Mouse (Mus musculus) embryonic facial prominence, embryonic 11.5 days (tissue): ENCODE results near the gene Pitpnm1. TPM values are rescaled to one million over a fixed set of nuclear protein-coding genes. Genes with fewer than 3 reads are reported as not detected.

Experiments
- ATAC-seq: fragments of 200-750 bp; cut with Nextera tagmentation; replicated peaks from 2 replicates; pipeline ENCODE4 v1.8.0; 2017; ENCODE audit warnings: low read depth; ENCODE audit not compliant: insufficient number of reproducible peaks, low FRiP score, low TSS enrichment
- DNase-seq: peaks from one replicate; pipeline ENCODE4 v3.0.0-alpha.2; 2015; ENCODE audit warnings: low spot score
- H3K27ac ChIP-seq: fragments of 300-500 bp; sonication (generic); replicated peaks from 2 replicates; pipeline ENCODE4 v1.5.1; 2014; ENCODE audit warnings: mild to moderate bottlenecking, low read depth, low read length, control low read depth
- H3K27me3 ChIP-seq: fragments of 300-500 bp; sonication (generic); 2 replicates; pipeline ENCODE4 v1.6.1; 2014; ENCODE audit warnings: mild to moderate bottlenecking, low read length, moderate library complexity, mixed read lengths; ENCODE audit not compliant: control insufficient read depth, insufficient read depth
- H3K36me3 ChIP-seq: fragments of 300-500 bp; sonication (generic); replicated peaks from 2 replicates; pipeline ENCODE4 v1.6.1; 2014; ENCODE audit warnings: low read depth, mild to moderate bottlenecking, low read length, moderate library complexity, mixed read lengths; ENCODE audit not compliant: control insufficient read depth, insufficient read depth
- H3K4me1 ChIP-seq: fragments of 300-500 bp; sonication (generic); 2 replicates; pipeline ENCODE4 v1.6.1; 2014; ENCODE audit warnings: low read length, mixed read lengths; ENCODE audit not compliant: control insufficient read depth, insufficient read depth
- H3K4me2 ChIP-seq: fragments of 300-500 bp; sonication (generic); 2 replicates; pipeline ENCODE4 v1.6.1; 2014; ENCODE audit warnings: low read depth, mild to moderate bottlenecking, control low read depth, low read length, moderate library complexity
- H3K4me3 ChIP-seq: fragments of 300-500 bp; sonication (generic); 2 replicates; pipeline ENCODE4 v1.5.1; 2014; ENCODE audit warnings: low read depth, low read length, control low read depth
- H3K9ac ChIP-seq: fragments of 300-500 bp; sonication (generic); replicated peaks from 2 replicates; pipeline ENCODE4 v1.6.1; 2014; ENCODE audit warnings: mild to moderate bottlenecking, control low read depth, low read length
- H3K9me3 ChIP-seq: fragments of 300-500 bp; sonication (generic); replicated peaks from 2 replicates; pipeline ENCODE4 v1.6.1; 2016; ENCODE audit warnings: mild to moderate bottlenecking, low read length, inconsistent platforms, mixed read lengths; ENCODE audit not compliant: control insufficient read depth
- WGBS: fragments of 180-500 bp; shearing (Covaris S2); extraction: QIAGEN DNeasy Blood & Tissue Kit; methylation state at CpG from one replicate; pipeline ENCODE4 v1.1.7; 2014; 5-methylcytosine and 5-hydroxymethylcytosine counted together
- polyA plus RNA-seq: library from polyadenylated mRNA; unstranded; fragments of >200 nt; fragmentation: Nextera tagmentation; extraction: Ambion mirVana; gene quantifications from 2 replicates; pipeline ENCODE4 v1.2.1, GENCODE M21; 2014

Pitpnm1 gene
- polyA plus RNA-seq, 1 experiment from 2014 or later = 6.3 TPM

DNA sequence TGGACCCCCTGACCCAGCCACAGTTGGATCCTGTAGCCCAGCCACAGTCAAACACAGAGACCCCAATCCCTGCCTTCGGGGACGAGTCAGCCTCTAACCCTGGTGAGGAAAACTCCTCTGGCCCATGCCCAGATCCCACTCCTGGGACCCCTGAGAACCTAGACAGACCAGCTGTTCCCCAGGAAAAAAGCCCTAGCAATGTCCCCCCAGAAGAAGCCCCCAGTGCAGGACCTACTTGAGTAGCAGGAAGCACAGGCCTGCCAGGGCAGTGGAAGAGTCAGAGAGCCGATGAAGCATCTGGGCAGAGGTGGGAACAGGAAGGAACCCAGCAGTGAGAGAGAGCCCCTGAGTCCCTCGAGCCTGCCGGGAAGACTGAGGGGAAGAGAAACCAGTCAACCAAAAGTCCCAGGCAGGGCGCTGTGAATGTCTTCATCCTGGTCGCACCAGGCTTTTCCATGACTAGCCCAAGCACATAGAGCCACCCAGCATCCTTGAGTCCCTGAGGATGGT lies 44.0 kb downstream of the Pitpnm1 start, which contains the start of gene Cabp4:
Gene Cabp4 (minus strand): TSS at position 275 of the 510 bp plus-strand sequence.
- Histone ChIP-seq H3K4me3 (no peak within 1 kb of the TSS), H3K36me3 (no peaks in the 10 kb centered on the region), H3K9ac (no peak within 1 kb of the TSS), H3K4me2 (no peak within 1 kb of the TSS), H3K27ac (no peak within 1 kb of the TSS), H3K27me3 (no peaks in the 10 kb centered on the region), H3K9me3 (no peaks in the 10 kb centered on the region), H3K4me1 (no peaks in the 10 kb centered on the region; the same call in 1 of the 2 replicates)
- 86% methylated on average over 7 of the region's 7 CpGs for WGBS
- no peak for DNase-seq
- no peak for ATAC-seq

DNA sequence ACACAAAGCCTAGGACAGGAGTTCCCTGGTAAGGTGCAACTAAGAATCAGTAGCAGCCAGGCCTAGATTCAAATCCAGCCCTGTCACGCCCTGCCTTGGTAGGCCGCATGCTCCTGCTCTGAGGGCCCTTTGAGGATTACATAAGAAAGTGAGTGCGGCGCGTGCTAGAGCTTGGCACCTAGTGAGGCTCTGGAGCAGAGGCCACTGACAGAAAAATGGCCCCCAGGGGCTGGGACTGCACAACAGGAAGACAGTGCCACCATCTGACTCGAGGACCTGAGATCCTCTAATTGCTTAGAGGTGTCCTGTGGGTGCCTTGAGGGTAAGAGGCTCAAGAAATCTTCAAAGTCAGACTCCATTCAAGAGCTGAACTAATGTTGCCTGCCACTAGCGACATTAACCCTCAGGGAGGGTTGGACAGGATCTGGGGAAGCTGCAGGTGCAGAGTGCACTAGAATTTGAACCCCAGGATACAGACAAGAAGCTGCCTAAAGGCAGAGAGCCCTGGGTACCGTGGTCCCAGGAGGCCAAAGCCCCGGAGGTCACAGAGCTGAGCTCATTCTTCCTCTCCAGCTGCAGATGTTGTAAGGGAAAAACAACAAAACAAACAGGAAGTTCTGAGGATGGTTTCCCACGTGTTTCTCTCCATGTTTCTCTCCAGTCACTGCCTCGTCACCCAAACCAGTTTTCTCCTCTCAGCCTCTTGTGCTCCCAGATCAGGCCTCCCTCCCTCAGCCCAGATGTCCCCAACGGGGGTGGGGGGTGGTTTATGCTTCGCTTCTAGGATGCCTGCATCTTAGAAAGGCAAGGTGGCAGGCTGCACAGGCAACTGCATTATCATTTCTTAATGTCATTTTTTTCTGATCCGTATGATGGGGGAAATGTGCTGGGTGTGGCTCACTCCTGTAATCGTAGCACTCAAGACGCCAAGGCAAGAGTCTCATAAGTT lies 45.0 kb downstream of the Pitpnm1 start:
- DNase-seq = no peak
- H3K9ac ChIP-seq = no peak overlapping the region
- H3K27ac ChIP-seq = no peak overlapping the region
- H3K9me3 ChIP-seq = no peaks in the 10 kb centered on the region
- H3K36me3 ChIP-seq = no peaks in the 10 kb centered on the region
- WGBS = 78% methylated on average over 16 of the region's 16 CpGs
- no peak for ATAC-seq
- H3K4me1 ChIP-seq = peaks cover 4% of the 10 kb centered on the region
- H3K27me3 ChIP-seq = no peaks in the 10 kb centered on the region
- no peak overlapping the region for H3K4me3 ChIP-seq
- H3K4me2 ChIP-seq = no peak overlapping the region

DNA sequence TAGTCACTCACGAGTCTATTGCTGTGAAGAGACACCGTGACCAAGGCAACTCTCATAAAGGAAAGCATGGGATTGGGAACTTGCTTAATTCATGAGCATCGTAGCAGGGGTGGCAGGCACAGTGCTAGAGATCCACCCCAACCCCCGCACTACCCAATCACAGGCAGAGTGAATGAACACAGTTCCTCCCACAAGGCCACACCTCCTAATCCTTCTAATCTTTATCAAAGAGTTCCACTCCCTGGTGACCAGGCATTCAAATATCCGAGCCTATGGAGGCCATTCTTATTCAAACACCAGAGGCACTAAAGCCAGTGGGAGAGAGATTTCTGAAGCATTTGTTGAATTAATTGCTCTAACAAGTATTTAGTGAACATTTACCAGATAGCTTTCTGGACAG lies 46.1 kb downstream of the Pitpnm1 start:
- no peak overlapping the region for H3K4me2 ChIP-seq
- H3K27me3 ChIP-seq = no peaks in the 10 kb centered on the region
- H3K9me3 ChIP-seq = no peaks in the 10 kb centered on the region
- no peak for DNase-seq
- no peak overlapping the region for H3K9ac ChIP-seq
- no peaks in the 10 kb centered on the region for H3K36me3 ChIP-seq
- no peak for ATAC-seq
- WGBS = 87% methylated on average over 5 of the region's 5 CpGs
- no peak overlapping the region for H3K4me3 ChIP-seq
- no peak overlapping the region for H3K27ac ChIP-seq
- H3K4me1 ChIP-seq = peaks cover 4% of the 10 kb centered on the region

DNA sequence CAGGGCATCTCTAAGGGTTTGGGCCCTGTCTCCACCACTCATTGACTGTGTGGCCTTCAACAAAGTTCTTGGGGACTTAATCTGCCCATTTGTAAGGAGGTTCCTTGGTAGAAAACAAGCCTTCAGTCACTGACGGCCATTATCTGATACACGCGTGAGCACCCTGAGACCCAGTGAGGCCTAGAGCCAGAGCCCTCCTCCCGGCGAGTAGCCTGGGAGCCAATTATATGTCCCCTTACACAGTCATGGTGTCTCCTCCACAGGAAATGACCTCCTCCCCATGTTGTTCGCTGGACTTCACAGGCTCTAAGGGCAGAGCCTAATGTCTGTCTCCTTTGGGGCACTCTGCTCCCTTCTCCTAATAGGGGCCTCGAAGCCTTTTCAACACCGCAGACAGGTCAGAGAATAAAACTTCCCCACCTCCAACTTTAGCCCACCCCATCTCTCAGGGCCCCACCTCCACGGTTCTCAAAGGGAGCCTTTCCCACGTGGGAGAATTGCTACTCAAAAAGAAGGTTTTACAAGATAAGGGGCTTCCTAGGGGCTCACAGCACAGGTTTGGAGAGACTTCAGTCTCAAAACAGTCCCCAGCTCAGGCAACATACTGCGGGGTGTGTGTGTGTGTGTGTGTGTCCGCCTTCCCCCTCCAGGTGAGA lies 46.7 kb downstream of the Pitpnm1 start:
- H3K4me2 ChIP-seq = no peak overlapping the region
- peaks cover 4% of the 10 kb centered on the region for H3K4me1 ChIP-seq
- no peaks in the 10 kb centered on the region for H3K27me3 ChIP-seq
- ATAC-seq = no peak
- no peaks in the 10 kb centered on the region for H3K9me3 ChIP-seq
- WGBS = 58% methylated on average over 12 of the region's 12 CpGs
- no peak overlapping the region for H3K4me3 ChIP-seq
- H3K27ac ChIP-seq = no peak overlapping the region
- no peaks in the 10 kb centered on the region for H3K36me3 ChIP-seq
- H3K9ac ChIP-seq = no peak overlapping the region
- no peak for DNase-seq

DNA sequence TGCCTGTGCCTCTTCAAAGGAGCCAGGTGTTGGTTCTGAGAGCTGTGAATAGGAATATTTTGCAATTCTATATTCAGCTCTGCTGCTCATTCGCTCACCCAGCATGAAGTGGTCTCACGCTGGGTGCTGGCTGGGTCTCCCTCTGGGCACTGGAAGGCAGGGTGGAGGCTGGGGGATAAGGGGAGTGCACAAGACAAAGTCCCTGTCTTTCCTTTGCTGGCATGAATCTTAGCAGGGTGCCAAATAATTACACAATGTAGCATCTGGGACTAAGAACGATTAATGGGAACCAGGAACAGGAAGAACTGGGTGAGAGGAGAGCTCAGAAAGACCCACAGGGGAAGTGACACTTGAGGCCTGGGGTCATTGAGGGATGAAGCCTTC lies 47.2 kb downstream of the Pitpnm1 start:
- Histone ChIP-seq H3K27ac (no peak overlapping the region), H3K4me2 (no peak overlapping the region), H3K4me3 (no peak overlapping the region), H3K9me3 (no peaks in the 10 kb centered on the region), H3K4me1 (peaks cover 4% of the 10 kb centered on the region), H3K9ac (no peak overlapping the region), H3K36me3 (no peaks in the 10 kb centered on the region), H3K27me3 (no peaks in the 10 kb centered on the region)
- no peak for DNase-seq
- 37% methylated on average over 3 of the region's 3 CpGs for WGBS
- no peak for ATAC-seq

DNA sequence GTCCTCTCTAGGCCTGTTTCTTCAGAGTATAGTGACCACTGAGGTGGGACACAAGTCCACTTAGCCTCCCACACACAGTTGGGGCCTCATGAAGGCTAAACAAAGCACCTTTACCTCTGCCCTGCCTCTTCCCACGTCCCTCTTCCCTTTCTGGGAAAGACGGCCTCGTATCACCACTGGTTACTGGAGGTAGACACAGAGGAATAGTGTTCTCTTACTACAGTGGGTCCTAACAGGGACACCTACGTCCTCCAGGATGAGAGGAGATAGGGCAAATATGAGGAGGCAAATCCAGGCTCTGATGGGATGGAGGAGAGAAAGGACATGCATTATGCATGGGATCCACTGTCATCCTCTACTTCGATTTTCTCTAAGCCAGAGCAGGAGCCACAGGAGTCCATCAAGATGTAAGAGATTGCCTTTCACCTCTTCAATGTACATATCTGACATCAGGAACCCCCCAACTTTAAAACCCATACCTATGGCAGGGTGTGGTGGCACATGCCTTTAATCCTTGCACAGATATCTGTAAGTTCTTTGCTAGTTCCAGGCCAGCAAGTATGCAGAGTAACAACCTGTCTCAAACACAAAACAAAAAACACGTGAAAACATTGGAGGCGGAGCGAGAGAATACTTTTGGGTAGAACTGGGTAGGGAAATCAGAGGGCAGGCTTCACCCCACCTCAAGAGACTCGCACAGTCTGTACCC lies 48.1 kb downstream of the Pitpnm1 start:
- no peak for DNase-seq
- WGBS = 40% methylated on average over 9 of the region's 9 CpGs
- Histone ChIP-seq H3K9me3 (no peaks in the 10 kb centered on the region), H3K36me3 (no peaks in the 10 kb centered on the region), H3K27ac (no peak overlapping the region), H3K4me2 (0 out of 2 replicates have a peak overlapping the region, but pooled peaks have one; percentile 13), H3K4me1 (peaks cover 4% of the 10 kb centered on the region), H3K4me3 (peak overlapping the region; percentile 73), H3K27me3 (no peaks in the 10 kb centered on the region), H3K9ac (peak overlapping the region; percentile 18; the same call in 1 of the 2 replicates)
- no peak for ATAC-seq

DNA sequence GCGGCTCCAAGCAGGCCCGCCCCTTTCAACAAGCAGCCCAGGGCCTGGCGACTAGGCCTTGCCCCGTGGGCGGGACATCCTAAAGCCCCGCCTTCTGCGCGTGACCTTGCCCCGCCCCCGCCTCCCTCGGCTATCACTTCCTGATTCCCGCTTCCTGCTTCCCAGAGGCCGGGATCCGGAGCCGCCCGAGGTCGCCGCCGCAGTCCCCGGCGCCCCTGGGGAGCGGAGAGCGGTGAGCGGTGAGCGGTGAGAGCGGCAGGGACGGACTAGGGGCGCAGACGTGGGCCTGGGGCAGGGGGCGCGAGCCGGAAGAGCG lies 48.7 kb downstream of the Pitpnm1 start, which contains the start of gene Coro1b:
Gene Coro1b (plus strand): TSS at position 129 of the 316 bp plus-strand sequence.
- no peaks in the 10 kb centered on the region for H3K9me3 ChIP-seq
- H3K27ac ChIP-seq = no peak within 1 kb of the TSS; the same call in 1 of the 2 replicates
- peak; percentile 95 for DNase-seq
- H3K4me3 ChIP-seq = peak within 1 kb of the TSS; percentile 73
- under 1% methylated on average over 33 of the region's 33 CpGs for WGBS
- peaks cover 4% of the 10 kb centered on the region for H3K4me1 ChIP-seq
- H3K27me3 ChIP-seq = no peaks in the 10 kb centered on the region
- peak within 1 kb of the TSS; percentile 78 for H3K9ac ChIP-seq
- peak; percentile 94 for ATAC-seq
- peak within 1 kb of the TSS; percentile 84 for H3K4me2 ChIP-seq
- no peaks in the 10 kb centered on the region for H3K36me3 ChIP-seq
